Mouse (Mus musculus) heart, postnatal 0 days (tissue): ENCODE measurements around the gene Sema3b. TPM values are rescaled to one million over a fixed set of nuclear protein-coding genes. Genes with fewer than 3 reads are reported as not detected.

Source experiments
- ATAC-seq: fragments of 200-750 bp; cut with Nextera tagmentation; 2 replicates; pipeline ENCODE4 v1.8.0; 2017; ENCODE audit warnings: low read depth, moderate number of reproducible peaks, moderate library complexity; ENCODE audit not compliant: insufficient read depth
- DNase-seq: peaks from one replicate; pipeline ENCODE4 v3.0.0-alpha.2; 2016; ENCODE audit warnings: low spot score
- H3K27ac ChIP-seq: fragments of 300-500 bp; sonication (generic); 2 replicates; pipeline ENCODE4 v1.5.1; 2014; ENCODE audit warnings: low read depth, mild to moderate bottlenecking
- H3K27me3 ChIP-seq: fragments of 300-500 bp; sonication (generic); 2 replicates; pipeline ENCODE4 v1.6.1; 2014; ENCODE audit warnings: low read length, mixed read lengths; ENCODE audit not compliant: control insufficient read depth, insufficient read depth
- H3K36me3 ChIP-seq: fragments of 300-500 bp; sonication (generic); replicated peaks from 2 replicates; pipeline ENCODE4 v1.6.1; 2014; ENCODE audit warnings: low read length, mixed read lengths; ENCODE audit not compliant: control insufficient read depth, insufficient read depth
- H3K4me1 ChIP-seq: fragments of 300-500 bp; sonication (generic); 2 replicates; pipeline ENCODE4 v1.6.1; 2014; ENCODE audit warnings: antibody characterized with exemption; ENCODE audit not compliant: control insufficient read depth, insufficient read depth
- H3K4me2 ChIP-seq: fragments of 300-500 bp; sonication (generic); 2 replicates; pipeline ENCODE4 v1.6.1; 2014; ENCODE audit warnings: low read depth, mild to moderate bottlenecking, low read length, moderate library complexity
- H3K4me3 ChIP-seq: fragments of 300-500 bp; sonication (generic); 2 replicates; pipeline ENCODE4 v1.5.1; 2014; ENCODE audit warnings: low read depth, low read length
- H3K9ac ChIP-seq: fragments of 300-500 bp; sonication (generic); replicated peaks from 2 replicates; pipeline ENCODE4 v1.6.1; 2014; ENCODE audit warnings: low read depth, low read length, mixed read lengths
- H3K9me3 ChIP-seq: fragments of 300-500 bp; sonication (generic); replicated peaks from 2 replicates; pipeline ENCODE4 v1.6.1; 2016; ENCODE audit warnings: low read length; ENCODE audit not compliant: control insufficient read depth
- CTCF ChIP-seq: IDR thresholded peaks from 2 replicates; pipeline ENCODE4 v1.5.1; 2016; ENCODE audit warnings: antibody characterized with exemption, control low read depth, low read depth
- EP300 ChIP-seq: IDR thresholded peaks from 2 replicates; pipeline ENCODE4 v1.6.1; 2016; ENCODE audit warnings: antibody characterized with exemption, low read depth
- WGBS: fragments of 180-500 bp; shearing (Covaris S2); extraction: QIAGEN DNeasy Blood & Tissue Kit; methylation state at CpG from one replicate; pipeline ENCODE4 v1.1.7; 2014; 5-methylcytosine and 5-hydroxymethylcytosine counted together
- polyA plus RNA-seq: library from polyadenylated mRNA; unstranded; fragments of >200 nt; fragmentation: Nextera tagmentation; extraction: Ambion mirVana; gene quantifications from 2 replicates; pipeline ENCODE4 v1.2.1, GENCODE M21; 2015
- total RNA-seq: library from RNA; depleted of rRNA; stranded (reverse); fragments of >200 nt; gene quantifications from 2 replicates; pipeline ENCODE4 v1.2.3, GENCODE M21; 2014; ENCODE audit warnings: low replicate concordance

Gene Sema3b
- total and polyA plus RNA-seq, 2 experiments from 2014 or later: 8.9 to 34.9 TPM

- ATAC-seq (no peak), DNase-seq (no peak)
- peak overlapping the region; percentile 56; the same call in 1 of the 2 replicates for H3K27ac ChIP-seq
- no peak for TF ChIP-seq CTCF
- no peak for TF ChIP-seq EP300
- no peaks in the 10 kb centered on the region for H3K9me3 ChIP-seq
- H3K4me2 ChIP-seq: peak overlapping the region; percentile 76
- peaks cover 21% of the 10 kb centered on the region for H3K4me1 ChIP-seq
- peaks cover 27% of the 10 kb centered on the region for H3K36me3 ChIP-seq
- H3K9ac ChIP-seq: no peak overlapping the region
- peak overlapping the region; percentile 76 for H3K4me3 ChIP-seq
- H3K27me3 ChIP-seq: no peaks in the 10 kb centered on the region
- WGBS: 33% methylated on average over 21 of the region's 21 CpGs
These were observed 38.2 kb downstream of the Sema3b start for GRCm38 (mm10) chr9:107570845-107571244.

- DNase-seq: no peak
- Histone ChIP-seq H3K4me2 (peak overlapping the region; percentile 76), H3K4me3 (peak overlapping the region; percentile 76), H3K9ac (peak overlapping the region; percentile 77), H3K27ac (peak overlapping the region; percentile 90), H3K27me3 (no peaks in the 10 kb centered on the region), H3K36me3 (peaks cover 27% of the 10 kb centered on the region), H3K4me1 (peaks cover 21% of the 10 kb centered on the region), H3K9me3 (no peaks in the 10 kb centered on the region)
- TF ChIP-seq CTCF: no peak; the same call in 1 of the 2 replicates
- TF ChIP-seq EP300: no peak
- WGBS: 52% methylated on average over 13 of the region's 13 CpGs
- no peak for ATAC-seq
These were observed 39.0 kb downstream of the Sema3b start for GRCm38 (mm10) chr9:107570016-107570415.

- peak overlapping the region; percentile 90 for H3K27ac ChIP-seq
- peak overlapping the region; percentile 76 for H3K4me3 ChIP-seq
- peaks cover 27% of the 10 kb centered on the region for H3K36me3 ChIP-seq
- peak overlapping the region; percentile 76 for H3K4me2 ChIP-seq
- 1% methylated on average over 22 of the region's 23 CpGs for WGBS
- peaks cover 21% of the 10 kb centered on the region for H3K4me1 ChIP-seq
- no peaks in the 10 kb centered on the region for H3K27me3 ChIP-seq
- no peaks in the 10 kb centered on the region for H3K9me3 ChIP-seq
- TF ChIP-seq CTCF: no peak
- no peak for TF ChIP-seq EP300
- ATAC-seq (peak; percentile 24), DNase-seq (no peak)
- H3K9ac ChIP-seq: peak overlapping the region; percentile 77
These were observed 39.8 kb downstream of the Sema3b start for GRCm38 (mm10) chr9:107569270-107569669.

GRCm38 (mm10) chr9:107568331-107569261, 40.4 kb downstream of the Sema3b start:
- Histone ChIP-seq H3K4me2 (peak overlapping the region; percentile 76), H3K9ac (peak overlapping the region; percentile 77), H3K4me3 (peak overlapping the region; percentile 76), H3K9me3 (no peaks in the 10 kb centered on the region), H3K27me3 (no peaks in the 10 kb centered on the region), H3K4me1 (peaks cover 28% of the 10 kb centered on the region), H3K36me3 (peaks cover 27% of the 10 kb centered on the region), H3K27ac (peak overlapping the region; percentile 90)
- WGBS: 2% methylated on average over 41 of the region's 41 CpGs
- ATAC-seq (peak; percentile 79), DNase-seq (peak; percentile 85)
- TF ChIP-seq EP300 (peak; percentile 95), CTCF (no peak)

- Histone ChIP-seq H3K27ac (peak within 1 kb of the TSS; percentile 90), H3K9me3 (no peaks in the 10 kb centered on the region), H3K9ac (peak within 1 kb of the TSS; percentile 77), H3K27me3 (no peaks in the 10 kb centered on the region), H3K4me2 (peak within 1 kb of the TSS; percentile 76), H3K4me3 (peak within 1 kb of the TSS; percentile 76), H3K36me3 (peaks cover 22% of the 10 kb centered on the region), H3K4me1 (peaks cover 29% of the 10 kb centered on the region)
- TF ChIP-seq EP300 (no peak), CTCF (no peak)
- no peak for DNase-seq
- no peak for ATAC-seq
- WGBS: 21% methylated on average over 18 of the region's 18 CpGs
These were observed 41.2 kb downstream of the Sema3b start, which contains the start of gene Hyal2 for GRCm38 (mm10) chr9:107567702-107568319. Gene Hyal2, plus strand, starts transcription at chr9:107567945.
